Mouse (Mus musculus) ES-Bruce4 (cell line): ENCODE data around the gene Nosip.

Experiments used
- CTCF ChIP-seq: IDR thresholded peaks from one replicate; pipeline ENCODE4 v1.8.1; 2011; ENCODE audit warnings: low read depth, low read length
- POLR2A ChIP-seq: IDR thresholded peaks from one replicate; pipeline ENCODE4 v1.8.1; 2011; ENCODE audit warnings: low read length; ENCODE audit not compliant: insufficient read depth

DNA sequence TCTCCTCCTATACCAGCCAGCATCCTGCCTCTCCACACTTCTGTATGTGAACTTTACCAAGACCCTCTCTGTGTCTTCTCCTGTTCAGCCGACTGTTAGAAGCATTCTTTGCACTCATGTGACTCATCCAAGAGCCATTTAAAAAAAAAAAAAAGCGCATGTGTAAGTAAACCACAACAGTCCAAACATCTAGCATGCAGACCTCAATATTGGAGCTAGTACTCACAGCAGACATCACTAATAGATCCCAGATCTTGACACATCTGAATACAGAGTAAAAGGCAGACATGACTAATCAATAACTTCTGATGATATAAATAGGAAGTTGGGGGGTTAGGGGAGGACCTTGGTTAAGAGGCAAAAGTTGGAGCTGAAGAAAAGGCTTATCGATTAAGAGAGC lies 26.6 kb upstream of the Nosip start:
- TF ChIP-seq CTCF (no peak), POLR2A (no peak)
